Mouse (Mus musculus): Measurements from ENCODE around the gene Pmm1. TPM values are rescaled to one million over a fixed set of nuclear protein-coding genes. Genes with fewer than 3 reads are reported as not detected.

The Pmm1 gene
- polyA plus RNA-seq (2012; rRNA removed; ENCODE audit: low replicate concordance): 22.1 and 26.0 TPM in 2 replicates

GRCm38 (mm10) chr15:81960171-81961077 is at the start of gene Pmm1:
Gene Pmm1, minus strand, starts transcription at chr15:81960930.

DNA sequence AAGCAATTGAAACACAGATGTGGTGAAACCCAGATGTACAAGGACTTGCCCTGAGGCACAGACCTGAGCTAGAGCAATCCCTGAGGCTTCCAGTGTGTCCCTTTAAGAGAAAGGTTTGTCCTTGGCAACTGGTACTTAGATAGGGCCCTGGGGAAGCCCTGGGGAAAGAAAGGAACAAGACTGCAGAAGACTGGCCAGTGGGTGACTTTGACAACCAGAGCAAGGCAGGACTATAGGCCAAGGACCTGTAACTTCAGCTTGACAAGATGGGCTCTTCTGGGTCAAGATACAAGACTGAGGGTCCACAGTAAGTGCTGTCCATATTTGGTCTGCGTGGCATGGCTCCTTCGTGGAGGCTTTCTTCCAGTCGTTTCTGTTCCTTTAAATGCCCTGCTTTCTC is 26.9 kb upstream of the Pmm1 start, which contains the start of gene Xrcc6:
TSS of gene Xrcc6 (plus strand) at position 190 of the 400 bp plus-strand sequence.

DNA sequence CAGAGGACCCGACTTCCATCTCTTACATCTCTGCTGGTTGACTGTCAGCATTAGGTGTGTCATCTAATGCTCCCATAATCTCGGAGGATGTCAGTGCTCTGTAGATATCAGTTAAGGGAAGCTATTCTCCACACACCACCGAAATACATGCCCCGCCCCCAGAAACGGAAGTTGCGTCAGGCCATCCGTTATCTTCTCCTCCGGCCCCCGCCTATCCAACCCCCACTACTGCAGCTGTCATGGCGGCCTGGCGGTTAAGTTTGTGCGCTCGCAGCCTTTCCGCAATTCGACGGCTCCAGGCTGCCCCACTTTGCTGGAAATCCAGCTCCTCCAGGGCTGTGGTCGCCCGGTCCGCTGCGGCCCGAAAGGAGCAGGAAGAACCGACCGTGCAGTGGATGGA is 19.6 kb upstream of the Pmm1 start, which contains the start of gene 1700029P11Rik:
TSS of gene 1700029P11Rik (plus strand) at position 220 of the 400 bp plus-strand sequence.

DNA sequence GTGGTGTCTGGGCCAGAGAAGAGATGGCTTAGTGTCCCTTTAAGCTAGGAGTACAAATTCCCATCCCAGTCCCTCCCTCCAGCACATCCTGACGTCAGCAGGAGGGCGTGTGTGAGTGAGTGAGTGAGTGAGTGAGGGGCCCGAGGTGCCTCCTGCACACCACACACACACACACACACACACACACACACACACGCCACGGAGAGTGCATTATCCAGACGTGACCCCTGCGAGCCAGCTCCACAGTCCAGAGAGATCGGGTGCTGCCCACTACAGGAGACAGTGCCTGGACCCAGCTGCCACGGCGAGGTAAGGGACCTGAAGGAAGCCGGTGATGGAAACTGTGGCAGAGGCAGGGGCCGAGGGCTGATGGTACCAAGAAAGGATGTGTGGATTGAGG is 24.1 kb downstream of the Pmm1 start, which contains the start of gene Csdc2:
TSS of gene Csdc2 (plus strand) at position 81 of the 400 bp plus-strand sequence.

GRCm38 (mm10) chr15:81925760-81926445 is 34.8 kb downstream of the Pmm1 start, which contains the start of gene Polr3h:
Gene Polr3h, minus strand, starts transcription at chr15:81926240.

Other genes with a start within 250 kb of the Pmm1 start
- 5.1 and 12.8 TPM in 2 replicates for gene Zc3h7b, start 215.9 kb downstream of the Pmm1 start, polyA plus RNA-seq (2012; rRNA removed; ENCODE audit: low replicate concordance)
- 15.5 and 20.1 TPM in 2 replicates for gene Rangap1, start 215.4 kb downstream of the Pmm1 start, polyA plus RNA-seq (2012; rRNA removed; ENCODE audit: low replicate concordance)
- 8.6 and 10.7 TPM in 2 replicates for gene Tef, start 158.5 kb downstream of the Pmm1 start, polyA plus RNA-seq (2012; rRNA removed; ENCODE audit: low replicate concordance)
- 29.8 and 45.1 TPM in 2 replicates for gene Tob2, start 102.1 kb downstream of the Pmm1 start, polyA plus RNA-seq (2012; rRNA removed; ENCODE audit: low replicate concordance)
- gene Phf5a, start 89.0 kb downstream of the Pmm1 start, polyA plus RNA-seq (2012; rRNA removed; ENCODE audit: low replicate concordance): 32.6 and 40.1 TPM in 2 replicates
- 296 and 436 TPM in 2 replicates for gene Aco2, start 88.6 kb downstream of the Pmm1 start, polyA plus RNA-seq (2012; rRNA removed; ENCODE audit: low replicate concordance)
- 4.4 and 5.0 TPM in 2 replicates for gene Polr3h, start 34.7 kb downstream of the Pmm1 start, polyA plus RNA-seq (2012; rRNA removed; ENCODE audit: low replicate concordance)
- 1.7 and 4.3 TPM in 2 replicates for gene Csdc2, start 24.2 kb downstream of the Pmm1 start, polyA plus RNA-seq (2012; rRNA removed; ENCODE audit: low replicate concordance)
- gene 1700029P11Rik, start 19.6 kb upstream of the Pmm1 start, polyA plus RNA-seq (2012; rRNA removed; ENCODE audit: low replicate concordance): not detected in 2 replicates
- 5.2 and 8.3 TPM in 2 replicates for gene Xrcc6, start 26.9 kb upstream of the Pmm1 start, polyA plus RNA-seq (2012; rRNA removed; ENCODE audit: low replicate concordance)
- gene Desi1, start 72.9 kb upstream of the Pmm1 start, polyA plus RNA-seq (2012; rRNA removed; ENCODE audit: low replicate concordance): 40.6 and 43.7 TPM in 2 replicates
- gene Snu13, start 86.7 kb upstream of the Pmm1 start, polyA plus RNA-seq (2012; rRNA removed; ENCODE audit: low replicate concordance): 21.0 and 49.7 TPM in 2 replicates
- not detected in 2 replicates for gene 4930407I10Rik, start 98.2 kb upstream of the Pmm1 start, polyA plus RNA-seq (2012; rRNA removed; ENCODE audit: low replicate concordance)
- gene Mei1, start 109.1 kb upstream of the Pmm1 start, polyA plus RNA-seq (2012; rRNA removed; ENCODE audit: low replicate concordance): 0.07 TPM in 1 of 2 replicates, not detected in the other
- gene Ccdc134, start 167.0 kb upstream of the Pmm1 start, polyA plus RNA-seq (2012; rRNA removed; ENCODE audit: low replicate concordance): 6.0 and 14.3 TPM in 2 replicates
- 145 and 243 TPM in 2 replicates for gene Srebf2, start 186.3 kb upstream of the Pmm1 start, polyA plus RNA-seq (2012; rRNA removed; ENCODE audit: low replicate concordance)

Data from duodenum, adult 2 months (tissue).